Mouse (Mus musculus): ENCODE results near the gene 2510002D24Rik. TPM values are rescaled to one million over a fixed set of nuclear protein-coding genes. Genes with fewer than 3 reads are reported as not detected.
"Not testable (repeated sequence)": the region's sequence is repeated elsewhere in the genome, so short reads cannot be mapped to it uniquely, and the experiment has no call there.

Gene 2510002D24Rik
- polyA plus RNA-seq, 1 experiment from 2014 or later: 51.5 TPM

GRCm38 (mm10) chr16:18833486-18833885 lies 2.9 kb upstream of the 2510002D24Rik start:
- Histone ChIP-seq H3K27me3 (replicated peaks; ENCODE audit: control insufficient read depth, insufficient read depth, low read length) (no peaks in the 10 kb centered on the region), H3K27ac (ENCODE audit: low read depth, low read length) (no peak overlapping the region), H3K36me3 (ENCODE audit: control insufficient read depth, insufficient read depth, low read length) (peaks cover 19% of the 10 kb centered on the region), H3K4me1 (replicated peaks; ENCODE audit: control insufficient read depth, insufficient read depth, low read length) (no peaks in the 10 kb centered on the region), H3K4me3 (ENCODE audit: low read depth, low read length) (no peak overlapping the region), H3K9me3 (ENCODE audit: control insufficient read depth, low read length) (no peaks in the 10 kb centered on the region), H3K9ac (ENCODE audit: low read depth, low read length) (no peak overlapping the region), H3K4me2 (no peak overlapping the region)
- 73% methylated on average over 2 of the region's 2 CpGs for WGBS
- ATAC-seq (replicated peaks; ENCODE audit: low FRiP score) (no peak), DNase-seq (ENCODE audit: low spot score) (no peak)

DNA sequence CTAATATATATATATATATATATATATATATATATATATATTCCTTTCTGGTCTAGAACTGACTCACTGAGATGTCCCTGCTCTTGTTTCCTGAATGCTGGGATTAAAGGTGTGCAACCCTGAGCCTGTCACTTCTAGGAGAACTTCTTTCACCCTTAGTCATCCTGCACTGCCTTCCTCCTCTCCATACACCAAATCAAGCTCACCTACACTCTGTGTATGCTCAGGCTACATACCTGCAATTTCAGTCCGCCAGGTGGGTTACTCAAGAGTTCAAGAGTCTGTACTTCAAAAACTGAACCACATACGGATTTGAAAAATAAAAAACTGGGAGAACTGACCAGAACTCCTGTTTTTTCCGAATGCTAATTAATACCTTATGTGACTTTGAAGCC lies 308 bp upstream of the 2510002D24Rik start:
- ATAC-seq (replicated peaks; ENCODE audit: low FRiP score) (peak; percentile 32; the same call in 1 of the 2 replicates), DNase-seq (ENCODE audit: low spot score) (no peak)
- Histone ChIP-seq H3K27me3 (replicated peaks; ENCODE audit: control insufficient read depth, insufficient read depth, low read length) (no peaks in the 10 kb centered on the region), H3K4me2 (peak overlapping the region; percentile 85), H3K9ac (ENCODE audit: low read depth, low read length) (peak overlapping the region; percentile 98; the same call in 1 of the 2 replicates), H3K9me3 (ENCODE audit: control insufficient read depth, low read length) (no peaks in the 10 kb centered on the region), H3K4me1 (replicated peaks; ENCODE audit: control insufficient read depth, insufficient read depth, low read length) (no peaks in the 10 kb centered on the region), H3K36me3 (ENCODE audit: control insufficient read depth, insufficient read depth, low read length) (peaks cover 20% of the 10 kb centered on the region), H3K4me3 (ENCODE audit: low read depth, low read length) (peak overlapping the region; percentile 89), H3K27ac (ENCODE audit: low read depth, low read length) (no peak overlapping the region)
- 23% methylated on average over 3 of the region's 3 CpGs for WGBS

DNA sequence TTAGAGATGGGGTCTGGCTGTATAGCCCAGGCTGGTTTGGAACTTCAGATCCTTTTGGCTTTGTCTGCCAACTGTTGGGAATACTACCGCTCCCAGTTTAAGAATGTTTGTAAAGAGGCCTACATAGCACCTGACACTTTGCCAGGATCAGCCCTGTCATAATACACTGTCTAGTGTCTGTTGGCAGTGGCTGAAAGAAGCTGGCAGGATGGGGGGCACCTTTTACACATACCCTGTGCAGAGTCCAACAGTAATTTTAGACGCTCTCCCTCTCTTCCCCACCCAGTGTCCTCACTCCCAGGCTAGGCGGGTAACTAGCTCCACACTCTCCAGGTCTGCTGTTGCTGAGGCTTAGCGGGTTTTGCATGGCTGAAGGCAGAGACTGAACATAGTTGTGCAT lies 2.0 kb downstream of the 2510002D24Rik start:
- no peak overlapping the region for H3K4me3 ChIP-seq (ENCODE audit: low read depth, low read length)
- H3K36me3 ChIP-seq (ENCODE audit: control insufficient read depth, insufficient read depth, low read length): peaks cover 14% of the 10 kb centered on the region; the same call in 1 of the 2 replicates
- 91% methylated on average over 4 of the region's 4 CpGs for WGBS
- no peak for ATAC-seq (replicated peaks; ENCODE audit: low FRiP score)
- no peaks in the 10 kb centered on the region for H3K4me1 ChIP-seq (replicated peaks; ENCODE audit: control insufficient read depth, insufficient read depth, low read length)
- H3K27ac ChIP-seq (ENCODE audit: low read depth, low read length): no peak overlapping the region
- DNase-seq (ENCODE audit: low spot score): no peak
- no peaks in the 10 kb centered on the region for H3K27me3 ChIP-seq (replicated peaks; ENCODE audit: control insufficient read depth, insufficient read depth, low read length)
- H3K9me3 ChIP-seq (ENCODE audit: control insufficient read depth, low read length): no peaks in the 10 kb centered on the region
- H3K9ac ChIP-seq (ENCODE audit: low read depth, low read length): no peak overlapping the region
- H3K4me2 ChIP-seq: no peak overlapping the region

DNA sequence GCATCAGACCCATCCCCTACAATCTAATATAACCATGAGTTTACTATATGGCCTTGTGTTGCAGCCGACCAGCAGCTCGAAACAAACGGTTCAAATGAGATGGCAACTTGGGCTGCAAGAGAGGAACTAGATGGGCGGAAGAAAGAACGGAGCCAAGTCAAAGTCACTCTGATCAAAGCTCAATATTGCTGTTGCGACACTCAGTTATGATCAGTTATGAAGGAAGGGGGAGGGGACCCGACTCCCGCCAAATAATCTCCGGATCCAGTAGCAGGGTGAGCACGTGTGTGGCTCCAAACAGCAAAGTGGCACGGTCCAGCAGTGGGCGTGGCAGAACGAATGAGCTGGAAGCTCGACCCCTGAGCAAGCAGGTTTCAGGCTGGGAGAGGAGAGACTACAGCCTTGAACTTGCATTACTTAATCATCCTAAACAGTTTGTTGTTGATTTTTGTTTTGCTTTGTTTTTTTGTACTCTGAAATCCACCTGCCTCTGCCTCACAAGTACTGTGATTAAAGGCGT lies 10.0 kb downstream of the 2510002D24Rik start:
- Histone ChIP-seq H3K36me3 (ENCODE audit: control insufficient read depth, insufficient read depth, low read length) (no peaks in the 10 kb centered on the region), H3K9me3 (ENCODE audit: control insufficient read depth, low read length) (no peaks in the 10 kb centered on the region), H3K27ac (ENCODE audit: low read depth, low read length) (no peak overlapping the region), H3K4me3 (ENCODE audit: low read depth, low read length) (no peak overlapping the region), H3K9ac (ENCODE audit: low read depth, low read length) (no peak overlapping the region), H3K4me2 (no peak overlapping the region), H3K27me3 (replicated peaks; ENCODE audit: control insufficient read depth, insufficient read depth, low read length) (no peaks in the 10 kb centered on the region), H3K4me1 (replicated peaks; ENCODE audit: control insufficient read depth, insufficient read depth, low read length) (no peaks in the 10 kb centered on the region)
- 84% methylated on average over 15 of the region's 15 CpGs for WGBS
- ATAC-seq (replicated peaks; ENCODE audit: low FRiP score): no peak
- no peak for DNase-seq (ENCODE audit: low spot score)

GRCm38 (mm10) chr16:18849521-18850190 lies 13.3 kb downstream of the 2510002D24Rik start:
- 87% methylated on average over 16 of the region's 17 CpGs for WGBS
- ATAC-seq (replicated peaks; ENCODE audit: low FRiP score); H3K4me3 ChIP-seq (ENCODE audit: low read depth, low read length): not testable (repeated sequence)

DNA sequence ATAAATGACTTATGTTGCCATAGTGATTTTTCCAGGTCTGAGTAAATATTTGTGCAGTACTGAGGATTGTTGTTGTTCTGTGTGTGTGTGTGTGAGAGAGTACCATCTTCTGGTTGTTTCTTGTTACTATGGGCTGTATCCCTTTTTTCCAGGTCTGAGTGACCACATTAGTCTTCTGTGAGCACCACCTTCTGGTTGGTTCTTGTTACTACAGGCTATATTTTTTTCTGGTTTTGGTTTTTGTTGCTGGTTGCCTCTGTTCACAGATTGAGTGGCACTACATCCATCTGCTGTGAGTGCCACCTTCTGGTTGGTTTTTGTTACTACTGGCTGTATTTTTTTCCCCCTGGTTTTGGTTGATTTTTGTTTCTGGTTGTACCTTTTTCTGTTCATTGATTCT lies 22.2 kb downstream of the 2510002D24Rik start:
- Histone ChIP-seq H3K27ac (ENCODE audit: low read depth, low read length) (no peak overlapping the region), H3K9ac (ENCODE audit: low read depth, low read length) (no peak overlapping the region), H3K4me1 (replicated peaks; ENCODE audit: control insufficient read depth, insufficient read depth, low read length) (no peaks in the 10 kb centered on the region), H3K36me3 (ENCODE audit: control insufficient read depth, insufficient read depth, low read length) (no peaks in the 10 kb centered on the region), H3K9me3 (ENCODE audit: control insufficient read depth, low read length) (peaks cover 6% of the 10 kb centered on the region; the same call in 1 of the 2 replicates), H3K4me2 (no peak overlapping the region), H3K4me3 (ENCODE audit: low read depth, low read length) (no peak overlapping the region), H3K27me3 (replicated peaks; ENCODE audit: control insufficient read depth, insufficient read depth, low read length) (no peaks in the 10 kb centered on the region)
- DNase-seq (ENCODE audit: low spot score) (no peak), ATAC-seq (replicated peaks; ENCODE audit: low FRiP score) (no peak)

More at GRCm38 (mm10) chr16:18849521-18850190, 13.3 kb downstream of the 2510002D24Rik start:
- not testable (repeated sequence) for H3K36me3 ChIP-seq (ENCODE audit: control insufficient read depth, insufficient read depth, low read length); H3K27ac ChIP-seq (ENCODE audit: low read depth, low read length); H3K4me1 ChIP-seq (replicated peaks; ENCODE audit: control insufficient read depth, insufficient read depth, low read length); H3K27me3 ChIP-seq (replicated peaks; ENCODE audit: control insufficient read depth, insufficient read depth, low read length); DNase-seq (ENCODE audit: low spot score); H3K9ac ChIP-seq (ENCODE audit: low read depth, low read length); H3K9me3 ChIP-seq (ENCODE audit: control insufficient read depth, low read length); H3K4me2 ChIP-seq

- DNase-seq (ENCODE audit: low spot score) (no peak), ATAC-seq (replicated peaks; ENCODE audit: low FRiP score) (no peak)
- Histone ChIP-seq H3K9me3 (ENCODE audit: control insufficient read depth, low read length) (peaks cover 6% of the 10 kb centered on the region; the same call in 1 of the 2 replicates), H3K4me3 (ENCODE audit: low read depth, low read length) (no peak overlapping the region), H3K36me3 (ENCODE audit: control insufficient read depth, insufficient read depth, low read length) (no peaks in the 10 kb centered on the region), H3K27ac (ENCODE audit: low read depth, low read length) (no peak overlapping the region), H3K27me3 (replicated peaks; ENCODE audit: control insufficient read depth, insufficient read depth, low read length) (no peaks in the 10 kb centered on the region), H3K4me1 (replicated peaks; ENCODE audit: control insufficient read depth, insufficient read depth, low read length) (no peaks in the 10 kb centered on the region), H3K9ac (ENCODE audit: low read depth, low read length) (no peak overlapping the region), H3K4me2 (no peak overlapping the region)
- WGBS: 55% methylated on average over 1 of the region's 1 CpGs
These were observed 23.8 kb downstream of the 2510002D24Rik start for GRCm38 (mm10) chr16:18860186-18860585.

DNA sequence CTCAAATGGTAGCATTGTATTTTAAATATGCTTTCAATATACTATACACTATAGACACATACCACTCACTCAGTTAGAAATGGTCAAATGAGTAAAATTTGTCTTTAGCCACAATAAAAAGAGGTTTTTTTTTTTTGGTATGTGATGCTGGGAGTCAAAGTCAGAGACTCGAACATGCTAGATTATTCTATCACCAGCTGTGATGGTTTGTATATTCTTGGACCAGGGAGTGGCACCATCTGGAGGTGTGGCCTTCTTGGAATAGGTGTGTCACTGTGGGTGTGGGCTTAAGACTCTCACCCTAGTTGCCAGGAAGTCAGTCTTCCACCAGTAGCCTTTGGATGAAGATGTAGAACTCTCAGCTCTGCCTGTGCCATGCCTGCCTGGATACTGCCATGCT lies 34.1 kb downstream of the 2510002D24Rik start:
- peaks cover 26% of the 10 kb centered on the region for H3K36me3 ChIP-seq (ENCODE audit: control insufficient read depth, insufficient read depth, low read length)
- H3K9ac ChIP-seq (ENCODE audit: low read depth, low read length); ATAC-seq (replicated peaks; ENCODE audit: low FRiP score); H3K4me2 ChIP-seq; H3K27ac ChIP-seq (ENCODE audit: low read depth, low read length); DNase-seq (ENCODE audit: low spot score); H3K4me3 ChIP-seq (ENCODE audit: low read depth, low read length); H3K4me1 ChIP-seq (replicated peaks; ENCODE audit: control insufficient read depth, insufficient read depth, low read length); H3K27me3 ChIP-seq (replicated peaks; ENCODE audit: control insufficient read depth, insufficient read depth, low read length); H3K9me3 ChIP-seq (ENCODE audit: control insufficient read depth, low read length): not testable (repeated sequence)
- WGBS: 77% methylated on average over 1 of the region's 1 CpGs

DNA sequence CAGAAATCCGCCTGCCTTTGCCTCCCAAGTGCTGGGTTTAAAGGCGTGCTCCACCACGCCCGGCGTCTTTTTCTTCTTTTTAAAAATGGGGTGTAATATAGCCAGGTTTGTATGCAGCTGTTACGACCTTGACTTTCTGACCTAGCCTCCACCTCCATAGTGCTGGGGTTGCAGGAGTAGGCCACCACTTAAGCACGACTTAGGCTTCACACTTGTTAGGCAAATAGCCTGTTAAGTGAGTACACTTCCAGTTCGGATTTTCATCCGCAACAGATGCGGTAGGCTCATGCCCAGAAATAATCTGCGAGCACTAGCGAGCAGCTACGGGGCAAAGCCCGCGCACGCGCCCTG lies 39.7 kb downstream of the 2510002D24Rik start:
- Histone ChIP-seq H3K9me3 (ENCODE audit: control insufficient read depth, low read length) (no peaks in the 10 kb centered on the region), H3K27ac (ENCODE audit: low read depth, low read length) (peak overlapping the region; percentile 96), H3K4me1 (replicated peaks; ENCODE audit: control insufficient read depth, insufficient read depth, low read length) (peaks cover 9% of the 10 kb centered on the region), H3K4me3 (ENCODE audit: low read depth, low read length) (peak overlapping the region; percentile 89), H3K4me2 (peak overlapping the region; percentile 84), H3K27me3 (replicated peaks; ENCODE audit: control insufficient read depth, insufficient read depth, low read length) (no peaks in the 10 kb centered on the region), H3K36me3 (ENCODE audit: control insufficient read depth, insufficient read depth, low read length) (peaks cover 26% of the 10 kb centered on the region), H3K9ac (ENCODE audit: low read depth, low read length) (peak overlapping the region; percentile 93)
- 2% methylated on average over 17 of the region's 17 CpGs for WGBS
- DNase-seq (ENCODE audit: low spot score): no peak
- peak; percentile 27 for ATAC-seq (replicated peaks; ENCODE audit: low FRiP score)
